ENCODE assay signal across 17 mouse cellular contexts in genomic region chr13:73771131-73771530, GRCm38 (mm10). TPM values are rescaled to one million over a fixed set of nuclear protein-coding genes. Genes with fewer than 3 reads are reported as not detected.
DNase-seq lines count a peak whose midpoint lies in the region; ATAC-seq lines count a peak whose summit lies in the region.
"Had no signal": no experiment of that assay in that cellular context is flagged by ENCODE, and none has a peak within 500 bp of the region (broad histone marks: within the 10 kb centered on the region; RNA-seq: fewer than 3 reads in every experiment).

No protein-coding gene starts in this region.

- peaks cover 39% of the 10 kb centered on the region for H3K4me1 ChIP-seq in kidney, embryonic 14.5 days (ENCODE audit: control insufficient read depth, insufficient read depth, low read length)
- H3K4me1 ChIP-seq in liver, embryonic 16.5 days (ENCODE audit: control insufficient read depth, low read depth, low read length): peaks cover 42% of the 10 kb centered on the region

- intact Hi-C loops in left cerebral cortex, postnatal 25 days (cut with DNase I): no loop called here

- H3K27ac ChIP-seq in kidney, embryonic 14.5 days (ENCODE audit: low read depth, low read length): no peak overlapping the region
- peak overlapping the region; percentile 68 for H3K27ac ChIP-seq in liver, embryonic 16.5 days (ENCODE audit: low read length)
- H3K27ac ChIP-seq: lung, embryonic 15.5 days; midbrain, embryonic 13.5 days had no signal

- ATAC-seq in kidney, embryonic 14.5 days (ENCODE audit: low FRiP score, low TSS enrichment): peak; percentile 44
- no peak for ATAC-seq in liver, embryonic 16.5 days (ENCODE audit: low read depth)
- ATAC-seq: inflammation-experienced regulatory T-cells, adult 6 months; midbrain, embryonic 13.5 days had no signal

- no peak overlapping the region for H3K4me3 ChIP-seq in kidney, embryonic 14.5 days (ENCODE audit: low read length)
- no peak overlapping the region for H3K4me3 ChIP-seq in liver, embryonic 16.5 days (ENCODE audit: low read depth, low read length)
- H3K4me3 ChIP-seq: heart, embryonic 12.5 days; lung, embryonic 15.5 days; midbrain, embryonic 13.5 days had no signal

- peaks cover 8% of the 10 kb centered on the region; the same call in 1 of the 2 replicates for H3K36me3 ChIP-seq in kidney, embryonic 14.5 days (ENCODE audit: control insufficient read depth, insufficient read depth, low read length)
- H3K36me3 ChIP-seq in liver, embryonic 16.5 days (ENCODE audit: control insufficient read depth, insufficient read depth): no peaks in the 10 kb centered on the region
- H3K36me3 ChIP-seq: lung, embryonic 15.5 days; midbrain, embryonic 13.5 days had no signal

- no peak overlapping the region for H3K9ac ChIP-seq in kidney, embryonic 14.5 days (ENCODE audit: low read depth, low read length)
- H3K9ac ChIP-seq in liver, embryonic 16.5 days (ENCODE audit: low read depth, low read length): no peak overlapping the region
- H3K9ac ChIP-seq: heart, embryonic 12.5 days; lung, embryonic 15.5 days; midbrain, embryonic 13.5 days had no signal

- WGBS in kidney, embryonic 14.5 days: 28% methylated on average over 3 of the region's 3 CpGs
- WGBS in liver, embryonic 16.5 days (ENCODE audit: insufficient replicate concordance): 42% methylated on average over 3 of the region's 3 CpGs

- H3K27me3 ChIP-seq in kidney, embryonic 14.5 days (ENCODE audit: control insufficient read depth, insufficient read depth, low read length): no peaks in the 10 kb centered on the region
- H3K27me3 ChIP-seq in liver, embryonic 16.5 days (ENCODE audit: control insufficient read depth, insufficient read depth, low read depth, low read length): no peaks in the 10 kb centered on the region
- H3K27me3 ChIP-seq: heart, embryonic 12.5 days; lung, embryonic 15.5 days; midbrain, embryonic 13.5 days had no signal

- H3K4me2 ChIP-seq in kidney, embryonic 14.5 days (replicated peaks; ENCODE audit: low read depth, low read length): no peak overlapping the region
- no peak overlapping the region for H3K4me2 ChIP-seq in liver, embryonic 16.5 days (ENCODE audit: low read depth, low read length)
- H3K4me2 ChIP-seq: heart, embryonic 12.5 days; lung, embryonic 15.5 days; midbrain, embryonic 13.5 days had no signal

- no peaks in the 10 kb centered on the region for H3K9me3 ChIP-seq in kidney, embryonic 14.5 days (ENCODE audit: control insufficient read depth, low read length)
- H3K9me3 ChIP-seq in liver, embryonic 16.5 days (replicated peaks; ENCODE audit: control insufficient read depth, low read length): no peaks in the 10 kb centered on the region
- H3K9me3 ChIP-seq: heart, embryonic 12.5 days; lung, embryonic 15.5 days; midbrain, embryonic 13.5 days had no signal

- DNase-seq in embryo, embryonic 10.5 days (ENCODE audit: low spot score): peak; percentile 31
- no peak for DNase-seq in embryo, embryonic 11 days
- no peak for DNase-seq in kidney, postnatal 14 days
- DNase-seq in adipocyte (ENCODE audit: low spot score): peak; percentile 42
- no peak for DNase-seq in left cerebral cortex, postnatal 25 days (ENCODE audit: low spot score in 2 of 2)
- no peak for DNase-seq in right cerebral cortex, postnatal 10 days (ENCODE audit: low spot score in 2 of 2)
- DNase-seq: B cell, adult 2 months; cerebellum, adult 8-10 months; gastrocnemius, postnatal 14 days; layer of hippocampus, postnatal 36 days; thymus, adult 18-20 months had no signal

RNA-seq across cellular contexts. Expression of gene Slc12a7, which starts 38.2 kb away (rescaled TPM):
- polyA plus RNA-seq in kidney, embryonic 14.5 days (2014; fragmentation: Nextera tagmentation; extraction: Ambion mirVana): 12.9 and 28.7 TPM in 2 replicates
- polyA plus RNA-seq in liver, embryonic 16.5 days (2015; fragmentation: Nextera tagmentation; extraction: Ambion mirVana): 11.8 and 14.4 TPM in 2 replicates
- total RNA-seq in left cerebral cortex, postnatal 25 days (2021): 1 to 10 TPM; 3.6 to 6.8 TPM

Comparison
In these comparisons a context has a peak if more than half of its experiments do, and no peak if none do; other contexts are left out.
1. DNase-seq: peak in embryo, embryonic 10.5 days (single experiment) and adipocyte (single experiment); none in embryo, embryonic 11 days (single experiment), kidney, postnatal 14 days (single experiment), left cerebral cortex, postnatal 25 days (0 of 2) and right cerebral cortex, postnatal 10 days (0 of 2).